Mouse (Mus musculus): ENCODE results near the gene 4930467E23Rik. TPM values are rescaled to one million over a fixed set of nuclear protein-coding genes. Genes with fewer than 3 reads are reported as not detected.
A peak's percentile ranks its signal among the peaks of the same experiment; 100 is the strongest.
"Not testable (repeated sequence)": the region's sequence is repeated elsewhere in the genome, so short reads cannot be mapped to it uniquely, and the experiment has no call there.

The 4930467E23Rik gene
- polyA plus RNA-seq (2015; fragmentation: Nextera tagmentation; extraction: Ambion mirVana), result not detected in 2 replicates

- not testable (repeated sequence) for H3K27me3 ChIP-seq; H3K4me3 ChIP-seq; H3K4me1 ChIP-seq; ATAC-seq (ENCODE audit: low FRiP score, low read depth); H3K9me3 ChIP-seq; H3K27ac ChIP-seq; H3K36me3 ChIP-seq; H3K9ac ChIP-seq; H3K4me2 ChIP-seq (replicated peaks)
- WGBS, result no CpG with 5 or more reads among the region's 2 CpGs
Measured at GRCm38 (mm10) chr8:19729276-19729675, at the start of gene 4930467E23Rik. TSS of gene 4930467E23Rik (plus strand) at chr8:19729576.

GRCm38 (mm10) chr8:19682311-19682710 lies 47.1 kb upstream of the 4930467E23Rik start:
- WGBS, result 38% methylated on average over 1 of the region's 3 CpGs
- not testable (repeated sequence) for H3K36me3 ChIP-seq; H3K27me3 ChIP-seq; H3K4me3 ChIP-seq; H3K9me3 ChIP-seq; H3K4me2 ChIP-seq (replicated peaks); H3K4me1 ChIP-seq; H3K27ac ChIP-seq; H3K9ac ChIP-seq; ATAC-seq (ENCODE audit: low FRiP score, low read depth)

DNA sequence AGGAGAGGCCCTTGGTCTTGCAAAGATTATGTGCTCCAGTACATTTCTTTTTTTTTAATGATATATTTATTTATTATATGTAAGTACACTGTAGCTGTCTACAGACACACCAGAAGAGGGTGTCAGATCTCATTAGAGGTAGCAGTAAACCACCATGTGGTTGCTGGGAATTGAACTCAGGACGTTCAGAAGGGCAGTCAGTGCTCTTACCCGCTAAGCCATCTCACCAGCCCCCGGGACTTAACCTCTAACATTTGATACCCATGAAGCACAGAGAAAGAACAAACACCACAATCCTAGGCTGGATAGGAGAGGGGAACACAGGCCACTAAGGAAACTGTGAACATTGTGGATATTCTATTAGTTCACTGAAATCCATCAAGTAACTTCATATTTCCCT lies 43.9 kb upstream of the 4930467E23Rik start:
- not testable (repeated sequence) for ATAC-seq (ENCODE audit: low FRiP score, low read depth)
- WGBS, result 82% methylated on average over 3 of the region's 3 CpGs

GRCm38 (mm10) chr8:19688802-19689525 lies 40.4 kb upstream of the 4930467E23Rik start:
- H3K9me3 ChIP-seq; H3K9ac ChIP-seq; ATAC-seq (ENCODE audit: low FRiP score, low read depth); H3K4me3 ChIP-seq; H3K4me2 ChIP-seq (replicated peaks); H3K27ac ChIP-seq; H3K27me3 ChIP-seq; H3K4me1 ChIP-seq; H3K36me3 ChIP-seq: not testable (repeated sequence)
- WGBS, result 83% methylated on average over 6 of the region's 6 CpGs

More for the DNA sequence above, 43.9 kb upstream of the 4930467E23Rik start:
- H3K4me1 ChIP-seq; H3K4me2 ChIP-seq (replicated peaks); H3K9me3 ChIP-seq; H3K27me3 ChIP-seq; H3K36me3 ChIP-seq; H3K27ac ChIP-seq; H3K4me3 ChIP-seq; H3K9ac ChIP-seq: not testable (repeated sequence)

DNA sequence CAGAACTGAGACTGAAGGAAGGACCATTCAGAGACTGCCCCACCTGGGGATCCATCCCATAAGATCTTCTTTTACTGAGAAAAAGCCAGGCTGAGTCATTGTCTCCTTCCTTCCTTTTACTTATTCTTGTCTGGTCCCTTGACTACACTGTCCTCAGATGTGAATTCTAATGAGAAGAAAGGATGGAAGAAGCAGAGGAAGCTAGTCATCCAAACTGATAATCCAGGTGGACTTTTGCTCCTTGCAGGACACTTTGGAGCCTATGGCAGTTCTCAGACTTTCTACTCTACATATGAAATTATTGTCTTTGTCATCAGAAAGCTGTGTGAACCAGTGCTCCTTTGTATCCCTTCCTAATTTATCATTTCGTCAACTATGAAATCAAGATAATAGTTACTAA lies 39.6 kb upstream of the 4930467E23Rik start:
- not testable (repeated sequence) for H3K27me3 ChIP-seq; H3K27ac ChIP-seq; H3K9ac ChIP-seq; H3K9me3 ChIP-seq; H3K4me2 ChIP-seq (replicated peaks); H3K4me1 ChIP-seq; H3K4me3 ChIP-seq; ATAC-seq (ENCODE audit: low FRiP score, low read depth); H3K36me3 ChIP-seq
- 75% methylated on average over 1 of the region's 1 CpGs for WGBS

DNA sequence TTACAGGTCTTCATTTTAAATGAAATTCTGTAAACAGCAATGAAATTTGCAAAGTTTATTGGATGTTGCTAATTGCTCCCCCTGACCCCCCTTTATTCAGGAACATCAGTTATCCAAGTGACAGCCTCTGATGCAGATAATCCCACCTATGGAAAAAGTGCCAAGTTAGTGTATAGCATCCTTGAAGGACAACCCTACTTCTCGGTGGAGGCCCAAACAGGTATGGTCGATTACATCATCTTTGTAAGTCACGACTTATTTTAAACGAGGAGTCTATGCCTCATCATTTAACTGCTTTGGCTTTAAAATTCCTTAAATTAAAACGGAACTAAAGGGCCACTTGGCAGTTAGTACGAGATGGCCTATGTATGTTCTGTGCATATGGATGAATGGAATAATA lies 38.0 kb upstream of the 4930467E23Rik start:
- not testable (repeated sequence) for H3K4me2 ChIP-seq (replicated peaks); H3K9ac ChIP-seq; H3K4me1 ChIP-seq; H3K27me3 ChIP-seq; H3K27ac ChIP-seq; H3K4me3 ChIP-seq; ATAC-seq (ENCODE audit: low FRiP score, low read depth); H3K9me3 ChIP-seq; H3K36me3 ChIP-seq
- 90% methylated on average over 6 of the region's 6 CpGs for WGBS

DNA sequence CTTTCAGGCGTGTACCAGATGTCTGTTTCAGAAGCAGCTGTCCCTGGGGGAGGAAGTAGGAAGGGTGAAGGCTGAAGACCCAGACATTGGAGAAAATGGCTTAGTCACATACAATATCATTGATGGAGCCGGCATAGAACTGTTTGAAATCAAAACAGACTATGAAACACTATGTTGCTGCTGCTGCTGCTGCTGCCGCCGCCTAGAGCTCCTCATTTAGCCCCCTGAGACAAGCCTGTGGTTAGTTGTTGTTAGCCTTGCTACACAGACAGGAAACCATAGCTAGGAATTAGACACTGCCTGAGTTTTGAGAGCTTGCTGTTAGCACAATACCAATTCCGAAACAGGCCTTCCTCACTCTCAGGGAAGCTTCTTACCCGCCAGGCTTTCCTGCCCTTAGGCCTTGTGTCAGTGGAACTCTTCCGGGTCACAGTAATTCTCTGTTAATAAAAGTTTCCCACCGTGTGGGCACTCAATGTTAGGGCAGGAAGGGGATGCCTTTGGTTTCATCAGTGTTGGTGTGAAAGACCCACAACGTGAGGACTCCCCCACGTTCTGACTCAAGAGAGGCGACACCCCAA lies 31.8 kb upstream of the 4930467E23Rik start:
- not testable (repeated sequence) for ATAC-seq (ENCODE audit: low FRiP score, low read depth); H3K36me3 ChIP-seq; H3K4me2 ChIP-seq (replicated peaks); H3K4me3 ChIP-seq; H3K9ac ChIP-seq; H3K27ac ChIP-seq; H3K27me3 ChIP-seq; H3K4me1 ChIP-seq; H3K9me3 ChIP-seq
- WGBS, result 82% methylated on average over 11 of the region's 11 CpGs

DNA sequence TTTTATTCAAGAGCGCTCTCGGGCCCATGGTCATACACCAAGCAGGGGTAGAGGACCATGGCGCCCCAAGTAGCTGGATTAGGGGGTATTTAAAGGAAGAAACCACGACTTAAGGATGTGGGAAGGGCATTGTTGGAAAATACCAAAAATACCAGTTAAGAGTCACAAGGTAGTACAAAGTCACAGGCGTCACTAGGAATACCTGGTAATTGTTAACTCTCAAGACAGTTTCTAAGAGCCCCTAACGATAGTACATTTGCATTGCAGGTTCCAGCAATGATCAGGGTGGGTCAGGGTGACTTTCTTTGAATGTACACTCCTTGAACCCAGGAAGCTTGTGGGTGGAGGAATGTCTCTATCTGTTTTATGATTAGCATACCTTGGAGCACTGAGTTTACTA lies 31.3 kb upstream of the 4930467E23Rik start:
- H3K4me2 ChIP-seq (replicated peaks); H3K4me1 ChIP-seq; H3K9me3 ChIP-seq; H3K4me3 ChIP-seq; H3K9ac ChIP-seq; H3K27ac ChIP-seq; ATAC-seq (ENCODE audit: low FRiP score, low read depth); H3K27me3 ChIP-seq; H3K36me3 ChIP-seq: not testable (repeated sequence)
- WGBS, result 74% methylated on average over 6 of the region's 6 CpGs

DNA sequence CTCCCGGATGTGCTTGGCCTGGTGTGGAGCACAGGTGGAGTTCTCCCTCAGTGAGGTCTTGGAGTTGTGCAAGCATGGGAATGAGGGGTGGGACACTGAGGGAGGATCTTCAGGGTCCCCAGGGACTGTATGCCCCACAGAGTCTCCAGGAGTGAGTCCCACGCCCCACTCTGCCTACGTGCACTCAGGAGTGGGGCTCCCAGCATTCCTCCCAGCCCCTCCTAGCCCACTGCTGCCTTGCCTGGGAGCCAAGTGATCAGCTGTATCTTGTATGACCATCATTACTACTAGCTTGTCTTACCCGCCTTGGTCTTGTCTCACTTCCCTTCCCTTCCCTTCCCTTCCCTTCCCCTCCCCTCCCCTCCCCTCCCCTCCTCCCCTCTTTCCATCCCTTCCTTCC lies 30.7 kb upstream of the 4930467E23Rik start:
- H3K9ac ChIP-seq; H3K9me3 ChIP-seq; H3K4me2 ChIP-seq (replicated peaks); H3K27me3 ChIP-seq; H3K27ac ChIP-seq; H3K4me3 ChIP-seq; H3K4me1 ChIP-seq; ATAC-seq (ENCODE audit: low FRiP score, low read depth); H3K36me3 ChIP-seq: not testable (repeated sequence)
- 81% methylated on average over 4 of the region's 4 CpGs for WGBS

GRCm38 (mm10) chr8:19701326-19701725 lies 28.1 kb upstream of the 4930467E23Rik start:
- H3K9me3 ChIP-seq; H3K4me3 ChIP-seq; H3K4me1 ChIP-seq; H3K27ac ChIP-seq; H3K27me3 ChIP-seq; H3K36me3 ChIP-seq; H3K4me2 ChIP-seq (replicated peaks); ATAC-seq (ENCODE audit: low FRiP score, low read depth); H3K9ac ChIP-seq: not testable (repeated sequence)
- WGBS, result 92% methylated on average over 2 of the region's 2 CpGs

GRCm38 (mm10) chr8:19702276-19702675 lies 27.1 kb upstream of the 4930467E23Rik start:
- H3K9ac ChIP-seq; H3K36me3 ChIP-seq; H3K4me1 ChIP-seq; H3K4me3 ChIP-seq; H3K9me3 ChIP-seq; H3K27me3 ChIP-seq; H3K27ac ChIP-seq; H3K4me2 ChIP-seq (replicated peaks); ATAC-seq (ENCODE audit: low FRiP score, low read depth): not testable (repeated sequence)
- 80% methylated on average over 2 of the region's 2 CpGs for WGBS

GRCm38 (mm10) chr8:19702972-19703709 lies 26.2 kb upstream of the 4930467E23Rik start:
- H3K36me3 ChIP-seq; H3K27ac ChIP-seq; H3K4me1 ChIP-seq; H3K9me3 ChIP-seq; H3K9ac ChIP-seq; H3K27me3 ChIP-seq; H3K4me2 ChIP-seq (replicated peaks); H3K4me3 ChIP-seq: not testable (repeated sequence)
- peak; percentile 90 for ATAC-seq (ENCODE audit: low FRiP score, low read depth)
- WGBS, result 46% methylated on average over 13 of the region's 13 CpGs
